Mouse (Mus musculus) limb, embryonic 14.5 days (tissue): ENCODE results near the gene Cd9. TPM values are rescaled to one million over a fixed set of nuclear protein-coding genes. Genes with fewer than 3 reads are reported as not detected.

Experiments used
- ATAC-seq: fragments of 200-750 bp; cut with Nextera tagmentation; 2 replicates; pipeline ENCODE4 v1.8.0; 2017; ENCODE audit warnings: low read depth, moderate number of reproducible peaks, moderate TSS enrichment; ENCODE audit not compliant: low FRiP score
- DNase-seq: peaks from one replicate; pipeline ENCODE4 v3.0.0-alpha.2; 2015; ENCODE audit warnings: low spot score
- H3K27ac ChIP-seq: fragments of 300-500 bp; sonication (generic); replicated peaks from 2 replicates; pipeline ENCODE4 v1.5.1; 2014; ENCODE audit warnings: low read depth, mild to moderate bottlenecking, low read length, moderate library complexity, mixed read lengths
- H3K27me3 ChIP-seq: fragments of 300-500 bp; sonication (generic); 2 replicates; pipeline ENCODE4 v1.6.1; 2014; ENCODE audit warnings: low read length, mixed read lengths; ENCODE audit not compliant: control insufficient read depth, insufficient read depth
- H3K36me3 ChIP-seq: fragments of 300-500 bp; sonication (generic); 2 replicates; pipeline ENCODE4 v1.6.1; 2014; ENCODE audit warnings: mild to moderate bottlenecking, low read length, moderate library complexity, mixed read lengths; ENCODE audit not compliant: control insufficient read depth, insufficient read depth
- H3K4me1 ChIP-seq: fragments of 300-500 bp; sonication (generic); 2 replicates; pipeline ENCODE4 v1.6.1; 2014; ENCODE audit warnings: antibody characterized with exemption, low read length, mixed read lengths; ENCODE audit not compliant: control insufficient read depth, insufficient read depth
- H3K4me2 ChIP-seq: fragments of 300-500 bp; sonication (generic); replicated peaks from 2 replicates; pipeline ENCODE4 v1.6.1; 2014; ENCODE audit warnings: low read depth, mild to moderate bottlenecking, low read length, moderate library complexity; ENCODE audit not compliant: severe bottlenecking
- H3K4me3 ChIP-seq: fragments of 300-500 bp; sonication (generic); replicated peaks from 2 replicates; pipeline ENCODE4 v1.5.1; 2014; ENCODE audit warnings: low read length
- H3K9ac ChIP-seq: fragments of 300-500 bp; sonication (generic); 2 replicates; pipeline ENCODE4 v1.6.1; 2014; ENCODE audit warnings: mild to moderate bottlenecking, low read depth, low read length, moderate library complexity; ENCODE audit not compliant: severe bottlenecking
- H3K9me3 ChIP-seq: fragments of 300-500 bp; sonication (generic); 2 replicates; pipeline ENCODE4 v1.6.1; 2016; ENCODE audit warnings: low read length; ENCODE audit not compliant: control insufficient read depth
- POLR2A ChIP-seq: fragments of 200-500 bp; IDR thresholded peaks from 2 replicates; pipeline ENCODE4 v1.8.0; 2012; ENCODE audit warnings: inconsistent platforms, mild to moderate bottlenecking, moderate library complexity, borderline replicate concordance; ENCODE audit not compliant: insufficient read depth, insufficient read length; ENCODE audit errors: extremely low read depth
- WGBS: fragments of 180-500 bp; shearing (Covaris S2); extraction: QIAGEN DNeasy Blood & Tissue Kit; methylation state at CpG from one replicate; pipeline ENCODE4 v1.1.7; 2014; 5-methylcytosine and 5-hydroxymethylcytosine counted together
- polyA plus RNA-seq, 2 experiments: library from polyadenylated mRNA; depleted of rRNA in 1 of 2; stranded (reverse) in 1 of 2; unstranded in 1 of 2; fragments of >200 nt; fragmentation: Nextera tagmentation in 1 of 2; extraction: Ambion mirVana in 1 of 2; gene quantifications; 2 replicates each; pipeline versions ENCODE4 v1.2.1 to v1.2.3; 2012 to 2014

Cd9 gene
- polyA plus RNA-seq, 2 experiments, result 215 to 323 TPM

DNA sequence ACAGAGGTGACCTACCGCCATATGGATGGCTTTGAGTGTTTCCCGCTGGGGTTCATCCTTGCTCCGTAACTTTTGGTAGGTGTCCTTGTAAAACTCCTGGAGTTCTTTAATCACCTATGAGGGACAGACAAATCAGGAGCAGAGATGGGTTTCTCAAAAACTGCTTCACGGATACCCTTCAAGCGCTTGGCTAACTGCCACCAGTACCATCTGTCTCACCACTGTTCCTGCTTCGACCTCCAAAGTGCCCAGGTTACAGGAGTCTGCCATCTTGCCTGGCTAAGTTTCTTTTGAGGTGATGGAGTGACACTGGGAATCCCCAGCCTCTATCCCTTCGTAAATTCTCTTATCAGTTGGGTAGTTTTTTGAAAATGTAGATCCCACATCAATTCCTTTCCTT lies 32.3 kb downstream of the Cd9 start:
- H3K36me3 ChIP-seq, result peaks cover 50% of the 10 kb centered on the region
- DNase-seq (no peak), ATAC-seq (no peak)
- no peak for TF ChIP-seq POLR2A
- H3K4me3 ChIP-seq, result no peak overlapping the region
- no peak overlapping the region for H3K4me2 ChIP-seq
- H3K9ac ChIP-seq, result no peak overlapping the region
- no peaks in the 10 kb centered on the region for H3K9me3 ChIP-seq
- no peaks in the 10 kb centered on the region for H3K27me3 ChIP-seq
- WGBS, result 85% methylated on average over 7 of the region's 7 CpGs
- no peak overlapping the region for H3K27ac ChIP-seq
- peaks cover 1% of the 10 kb centered on the region; the same call in 1 of the 2 replicates for H3K4me1 ChIP-seq

DNA sequence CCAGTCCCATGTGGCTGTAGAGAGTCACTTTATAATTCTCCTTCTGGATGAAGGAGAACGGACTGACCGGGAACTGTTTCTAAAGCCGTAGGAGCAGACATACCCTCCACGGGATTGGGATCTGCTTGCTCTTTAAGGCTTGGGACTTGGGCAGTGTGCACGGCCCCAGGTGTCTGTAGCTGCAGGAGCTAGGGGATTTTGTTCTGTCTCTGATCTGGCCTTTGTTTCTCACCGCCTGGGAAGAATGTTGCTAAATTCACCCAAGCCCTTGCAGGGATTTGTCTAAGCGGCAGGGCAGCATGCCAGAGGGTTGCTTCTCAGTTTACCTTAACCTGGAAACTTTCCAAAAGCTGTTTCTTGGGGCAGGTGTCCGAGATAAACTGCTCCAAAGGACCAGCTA lies 32.8 kb downstream of the Cd9 start:
- ATAC-seq, result no peak
- WGBS, result 56% methylated on average over 8 of the region's 8 CpGs

DNA sequence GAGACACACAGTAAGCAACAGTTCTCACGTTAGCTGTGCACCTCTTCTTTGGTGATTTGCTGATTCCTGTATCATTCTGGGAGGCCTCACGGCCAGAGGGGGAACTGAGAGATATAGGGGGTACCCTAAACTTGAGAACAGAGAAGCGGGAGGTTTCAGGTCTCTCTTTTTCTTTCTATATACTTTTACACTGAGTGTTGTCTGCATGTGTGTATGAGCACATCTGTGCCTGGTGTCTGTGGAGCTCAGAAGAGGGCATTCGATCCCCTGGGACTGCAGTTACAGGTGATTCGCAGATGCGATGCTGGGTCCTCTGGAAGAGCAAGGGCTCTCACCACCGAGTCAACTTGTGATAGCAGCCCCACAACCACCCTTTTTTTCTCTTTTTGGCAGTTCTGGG lies 33.3 kb downstream of the Cd9 start:
- ATAC-seq (no peak), DNase-seq (no peak)
- peaks cover 50% of the 10 kb centered on the region for H3K36me3 ChIP-seq
- no peak for TF ChIP-seq POLR2A
- H3K9ac ChIP-seq, result no peak overlapping the region
- no peaks in the 10 kb centered on the region for H3K27me3 ChIP-seq
- no peak overlapping the region for H3K4me3 ChIP-seq
- H3K9me3 ChIP-seq, result no peaks in the 10 kb centered on the region
- 82% methylated on average over 7 of the region's 7 CpGs for WGBS
- H3K27ac ChIP-seq, result no peak overlapping the region
- H3K4me2 ChIP-seq, result no peak overlapping the region
- peaks cover 6% of the 10 kb centered on the region for H3K4me1 ChIP-seq

More for the DNA sequence above, 32.8 kb downstream of the Cd9 start:
- H3K4me3 ChIP-seq, result no peak overlapping the region
- DNase-seq, result no peak
- TF ChIP-seq POLR2A, result no peak
- no peaks in the 10 kb centered on the region for H3K9me3 ChIP-seq
- H3K4me2 ChIP-seq, result no peak overlapping the region
- no peak overlapping the region for H3K9ac ChIP-seq
- H3K4me1 ChIP-seq, result peaks cover under 1% of the 10 kb centered on the region; the same call in 1 of the 2 replicates
- peaks cover 50% of the 10 kb centered on the region for H3K36me3 ChIP-seq
- no peaks in the 10 kb centered on the region for H3K27me3 ChIP-seq
- H3K27ac ChIP-seq, result no peak overlapping the region

DNA sequence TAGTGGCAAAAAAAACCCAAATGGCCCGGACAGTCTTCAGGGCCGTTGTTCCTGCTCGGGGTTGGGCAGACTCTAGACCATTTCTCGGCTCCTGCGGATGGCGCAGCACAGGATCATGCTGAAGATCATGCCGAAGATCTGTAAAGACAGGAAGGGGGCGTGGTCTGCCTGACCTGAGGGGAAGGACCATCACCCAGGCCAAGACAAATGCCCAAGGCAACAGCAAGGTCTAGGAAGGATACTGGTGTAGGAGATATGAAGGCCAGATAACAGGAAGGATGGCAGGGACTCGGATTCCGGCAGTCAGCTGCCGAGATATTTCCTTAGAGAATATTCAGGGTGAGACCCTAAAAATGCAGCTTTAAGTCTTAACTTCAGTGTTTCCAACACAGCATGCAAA lies 34.0 kb downstream of the Cd9 start:
- Histone ChIP-seq H3K4me2 (no peak overlapping the region), H3K27ac (no peak overlapping the region), H3K4me3 (no peak overlapping the region), H3K9ac (no peak overlapping the region), H3K9me3 (no peaks in the 10 kb centered on the region), H3K36me3 (peaks cover 50% of the 10 kb centered on the region), H3K27me3 (no peaks in the 10 kb centered on the region), H3K4me1 (peaks cover 13% of the 10 kb centered on the region)
- WGBS, result 85% methylated on average over 11 of the region's 11 CpGs
- no peak for ATAC-seq
- DNase-seq, result no peak
- TF ChIP-seq POLR2A, result no peak

DNA sequence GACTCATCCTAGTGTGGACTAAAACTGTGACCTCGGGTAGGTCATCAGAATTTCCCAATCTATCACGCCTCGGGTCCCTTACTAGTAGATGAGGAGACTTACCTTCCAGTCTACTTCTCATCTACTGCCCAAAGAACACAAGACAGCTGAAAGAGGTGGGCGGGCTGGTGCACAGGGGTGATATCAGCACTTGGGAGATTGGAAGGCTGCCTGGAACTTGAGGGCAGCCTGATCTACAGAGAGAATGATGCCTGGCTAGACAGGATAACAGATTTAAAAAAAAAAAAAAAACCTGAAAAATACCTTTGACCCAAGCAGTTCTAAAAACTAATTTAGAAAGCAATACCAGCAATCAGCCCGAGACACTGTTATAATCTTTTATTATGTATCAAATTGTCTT lies 34.7 kb downstream of the Cd9 start:
- H3K27me3 ChIP-seq, result no peaks in the 10 kb centered on the region
- peaks cover 13% of the 10 kb centered on the region for H3K4me1 ChIP-seq
- no peak overlapping the region for H3K9ac ChIP-seq
- DNase-seq (no peak), ATAC-seq (no peak)
- no peak overlapping the region for H3K4me2 ChIP-seq
- peaks cover 50% of the 10 kb centered on the region for H3K36me3 ChIP-seq
- no peaks in the 10 kb centered on the region for H3K9me3 ChIP-seq
- 89% methylated on average over 5 of the region's 5 CpGs for WGBS
- H3K27ac ChIP-seq, result no peak overlapping the region
- H3K4me3 ChIP-seq, result no peak overlapping the region
- TF ChIP-seq POLR2A, result no peak
